Mouse (Mus musculus): ENCODE measurements at regions not wholly inside any gene's neighbourhood (a gene's known extent, or its start where the extent isn't known, plus 50 kb on each side); places are given as distances from the start of the nearest gene placed in this dataset.

DNA sequence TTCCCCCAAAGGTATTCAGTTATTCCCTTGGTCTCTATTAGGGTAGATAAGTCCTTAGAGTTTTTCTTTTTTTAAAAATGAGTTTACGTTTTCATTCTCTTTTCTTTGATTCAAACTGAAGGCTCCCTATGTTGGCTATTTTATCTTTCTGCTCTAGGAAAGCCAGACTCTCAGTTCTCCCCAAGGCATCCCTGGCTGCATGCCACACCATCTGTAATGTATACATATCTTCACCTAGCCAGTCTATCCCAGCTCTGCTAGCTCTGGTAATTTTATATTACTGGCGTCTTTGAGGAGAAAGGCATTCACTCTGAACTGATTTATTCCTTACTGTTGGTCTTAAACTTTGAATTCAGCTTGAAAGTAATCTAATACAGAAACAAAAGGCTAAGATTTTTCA is 65.2 kb upstream of the Cabcoco1 start:
- no peak overlapping the region for H3K9ac ChIP-seq (replicated peaks)
- no peak overlapping the region for H3K27ac ChIP-seq
- H3K27me3 ChIP-seq: no peaks in the 10 kb centered on the region
- no peaks in the 10 kb centered on the region for H3K9me3 ChIP-seq
- no peaks in the 10 kb centered on the region for H3K4me1 ChIP-seq (replicated peaks)
- 72% methylated on average over 2 of the region's 2 CpGs for WGBS
- no peak overlapping the region for H3K4me3 ChIP-seq (replicated peaks)
- ATAC-seq: no peak
- H3K36me3 ChIP-seq: no peaks in the 10 kb centered on the region
- H3K4me2 ChIP-seq (replicated peaks): no peak overlapping the region

DNA sequence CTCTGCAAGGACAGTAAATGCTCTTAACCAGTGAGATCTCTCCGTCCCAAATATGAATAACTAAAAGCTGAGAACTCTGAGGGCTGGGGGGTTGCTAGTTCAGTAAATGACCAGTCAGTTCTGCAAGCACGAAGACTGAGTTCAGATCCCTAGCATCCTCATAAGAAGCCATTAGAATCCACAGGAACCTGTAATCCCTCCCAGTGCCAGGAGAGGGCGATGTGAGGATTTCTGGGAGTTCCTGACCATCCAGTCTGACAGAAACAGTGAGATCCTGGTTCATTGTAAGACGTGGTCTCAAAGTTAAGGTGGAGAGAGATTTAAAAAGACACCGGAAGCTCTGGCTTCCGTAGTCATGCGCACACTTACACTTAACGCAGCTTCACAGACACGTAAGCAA is 70.2 kb upstream of the Cabcoco1 start:
- Histone ChIP-seq H3K9me3 (no peaks in the 10 kb centered on the region), H3K4me2 (replicated peaks) (no peak overlapping the region), H3K27me3 (no peaks in the 10 kb centered on the region), H3K27ac (no peak overlapping the region), H3K4me3 (replicated peaks) (no peak overlapping the region), H3K4me1 (replicated peaks) (no peaks in the 10 kb centered on the region), H3K36me3 (no peaks in the 10 kb centered on the region), H3K9ac (replicated peaks) (no peak overlapping the region)
- WGBS: 77% methylated on average over 9 of the region's 9 CpGs
- no peak for ATAC-seq

DNA sequence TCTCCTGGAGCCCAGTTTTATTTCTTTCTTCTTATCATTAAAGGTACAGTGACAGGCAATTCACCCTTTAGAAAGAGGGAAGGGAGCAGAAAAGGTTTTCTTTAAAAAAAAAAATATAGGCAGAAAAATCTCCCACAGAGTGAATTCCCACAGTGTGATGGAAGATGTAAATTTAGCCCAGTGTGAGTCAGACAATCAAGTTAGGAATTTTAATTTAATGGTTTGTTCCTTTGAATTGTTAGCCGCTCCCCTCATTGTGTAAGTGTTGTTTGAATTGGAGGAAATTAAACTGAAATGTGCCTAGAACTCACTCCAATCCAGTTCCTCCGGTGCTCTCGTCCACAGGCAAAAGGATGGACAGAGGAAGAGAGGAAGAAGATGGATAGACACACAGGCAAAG is 71.0 kb upstream of the Cabcoco1 start:
- no peak for ATAC-seq
- Histone ChIP-seq H3K4me1 (replicated peaks) (no peaks in the 10 kb centered on the region), H3K36me3 (no peaks in the 10 kb centered on the region), H3K4me2 (replicated peaks) (no peak overlapping the region), H3K9me3 (no peaks in the 10 kb centered on the region), H3K27me3 (no peaks in the 10 kb centered on the region), H3K27ac (no peak overlapping the region), H3K4me3 (replicated peaks) (no peak overlapping the region), H3K9ac (replicated peaks) (no peak overlapping the region)
- WGBS: 77% methylated on average over 3 of the region's 3 CpGs

DNA sequence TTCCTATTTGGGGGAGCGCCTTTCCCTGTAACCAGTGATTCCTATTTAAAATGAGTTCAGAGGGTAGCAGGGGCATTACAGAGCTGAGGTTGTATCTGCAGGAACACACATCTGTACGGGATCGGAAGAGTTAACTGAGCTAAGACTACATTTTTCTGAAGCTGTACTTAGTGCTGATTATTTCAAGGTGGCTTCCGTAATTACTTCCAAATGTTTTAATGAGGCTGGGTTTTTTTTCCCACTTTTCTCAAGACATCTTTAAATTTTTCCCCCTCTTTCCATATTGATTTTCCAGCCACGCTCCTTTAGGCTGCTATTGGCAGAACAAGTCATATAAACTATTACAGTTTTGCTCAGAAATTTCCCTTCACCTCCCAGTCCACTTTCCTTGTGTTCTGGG is 82.1 kb upstream of the Cabcoco1 start:
- Histone ChIP-seq H3K27me3 (no peaks in the 10 kb centered on the region), H3K36me3 (no peaks in the 10 kb centered on the region), H3K4me1 (replicated peaks) (no peaks in the 10 kb centered on the region), H3K9ac (replicated peaks) (no peak overlapping the region), H3K4me2 (replicated peaks) (no peak overlapping the region), H3K9me3 (no peaks in the 10 kb centered on the region), H3K4me3 (replicated peaks) (no peak overlapping the region), H3K27ac (no peak overlapping the region)
- ATAC-seq: no peak
- WGBS: 90% methylated on average over 5 of the region's 5 CpGs

DNA sequence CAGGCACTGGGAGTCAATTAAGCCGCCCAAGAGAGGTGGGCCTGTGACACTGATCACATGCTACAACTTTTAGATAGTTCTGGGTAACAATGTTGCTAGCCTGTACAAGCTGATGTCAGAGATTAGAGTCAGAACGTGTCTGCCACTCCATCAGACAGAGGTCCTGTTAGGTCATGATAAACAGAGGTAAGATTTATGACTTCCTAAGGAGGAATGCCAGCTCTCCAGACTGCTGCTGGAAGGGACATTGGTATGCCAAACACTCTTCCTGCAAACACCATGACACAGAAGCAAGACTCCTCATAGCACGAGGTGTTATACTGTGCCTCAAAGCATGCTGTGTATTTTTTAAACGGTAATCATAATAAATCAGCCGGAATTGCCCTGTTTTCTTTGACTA is 83.6 kb upstream of the Cabcoco1 start:
- WGBS: 75% methylated on average over 5 of the region's 5 CpGs
- Histone ChIP-seq H3K9ac (replicated peaks) (no peak overlapping the region), H3K4me1 (replicated peaks) (no peaks in the 10 kb centered on the region), H3K4me3 (replicated peaks) (no peak overlapping the region), H3K36me3 (no peaks in the 10 kb centered on the region), H3K27ac (no peak overlapping the region), H3K27me3 (no peaks in the 10 kb centered on the region), H3K4me2 (replicated peaks) (no peak overlapping the region), H3K9me3 (no peaks in the 10 kb centered on the region)
- no peak for ATAC-seq

DNA sequence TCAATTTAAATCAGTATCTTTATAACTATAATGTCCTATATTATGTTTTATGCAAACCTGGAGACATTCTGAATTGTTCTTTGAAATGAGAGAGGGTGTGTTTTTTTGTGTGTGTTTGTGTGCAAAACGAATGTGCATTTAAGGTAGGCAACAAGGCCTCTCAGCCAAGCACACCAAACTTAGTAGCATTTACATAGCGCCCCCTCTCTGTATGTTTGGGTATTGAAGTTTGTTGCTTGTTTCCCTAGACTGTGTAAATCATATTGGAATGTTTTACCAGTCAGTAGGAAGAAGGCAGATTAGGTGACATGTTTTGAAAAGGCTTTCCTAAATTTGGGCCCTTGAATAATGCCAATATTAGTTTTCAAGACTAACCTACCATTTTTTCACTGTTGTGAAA is 84.1 kb upstream of the Cabcoco1 start:
- Histone ChIP-seq H3K27me3 (no peaks in the 10 kb centered on the region), H3K9ac (replicated peaks) (no peak overlapping the region), H3K4me1 (replicated peaks) (no peaks in the 10 kb centered on the region), H3K4me2 (replicated peaks) (no peak overlapping the region), H3K4me3 (replicated peaks) (no peak overlapping the region), H3K9me3 (no peaks in the 10 kb centered on the region), H3K27ac (no peak overlapping the region), H3K36me3 (no peaks in the 10 kb centered on the region)
- ATAC-seq: no peak
- WGBS: 50% methylated on average over 2 of the region's 2 CpGs

DNA sequence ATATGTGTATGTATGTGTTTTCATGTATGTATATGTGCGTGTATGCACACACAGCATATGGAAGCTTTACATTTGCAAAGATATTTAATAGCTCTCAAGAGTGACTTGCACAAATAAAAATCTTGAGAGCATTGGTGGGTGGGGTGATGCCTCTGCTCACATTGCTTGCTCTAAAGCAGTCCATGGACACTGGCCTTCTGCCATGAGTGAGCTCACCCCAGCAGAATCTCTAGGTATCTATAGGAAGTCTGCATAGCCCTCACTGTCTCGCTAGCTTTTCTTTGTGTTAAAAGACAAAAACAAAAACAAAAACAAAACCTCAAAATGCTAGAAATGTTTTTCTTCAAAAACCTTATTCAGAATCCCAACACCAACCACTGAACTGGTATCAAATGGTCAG is 87.8 kb upstream of the Cabcoco1 start:
- no peaks in the 10 kb centered on the region for H3K9me3 ChIP-seq
- H3K9ac ChIP-seq (replicated peaks): no peak overlapping the region
- no peak for ATAC-seq
- H3K4me2 ChIP-seq (replicated peaks): no peak overlapping the region
- 94% methylated on average over 2 of the region's 2 CpGs for WGBS
- no peak overlapping the region for H3K4me3 ChIP-seq (replicated peaks)
- no peaks in the 10 kb centered on the region for H3K36me3 ChIP-seq
- H3K4me1 ChIP-seq (replicated peaks): no peaks in the 10 kb centered on the region
- no peak overlapping the region for H3K27ac ChIP-seq
- no peaks in the 10 kb centered on the region for H3K27me3 ChIP-seq

DNA sequence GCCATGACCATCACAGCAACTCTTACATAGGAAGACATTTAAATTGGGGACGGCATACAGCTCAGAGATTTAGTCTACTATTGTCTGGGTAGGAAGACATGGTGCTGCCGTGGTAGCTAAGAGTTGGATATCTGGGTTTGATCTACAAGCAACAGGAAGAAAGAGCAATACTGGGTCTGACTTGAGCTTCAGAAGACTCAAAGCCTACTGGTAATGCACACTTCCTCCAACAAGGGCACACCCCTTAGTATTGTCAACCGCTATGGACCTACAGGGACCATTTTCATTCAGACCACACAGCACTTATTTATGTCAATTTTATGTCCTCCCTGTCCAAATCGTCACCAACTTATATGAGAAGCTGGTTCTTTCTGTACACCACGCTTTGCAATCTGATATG is 90.3 kb upstream of the Tmem26 start:
- no peak overlapping the region for H3K4me3 ChIP-seq (replicated peaks)
- H3K36me3 ChIP-seq: no peaks in the 10 kb centered on the region
- ATAC-seq: no peak
- H3K9me3 ChIP-seq: no peaks in the 10 kb centered on the region
- H3K4me2 ChIP-seq (replicated peaks): no peak overlapping the region
- no peak overlapping the region for H3K9ac ChIP-seq (replicated peaks)
- WGBS: 92% methylated on average over 5 of the region's 5 CpGs
- H3K27ac ChIP-seq: no peak overlapping the region
- H3K4me1 ChIP-seq (replicated peaks): no peaks in the 10 kb centered on the region
- no peaks in the 10 kb centered on the region for H3K27me3 ChIP-seq

DNA sequence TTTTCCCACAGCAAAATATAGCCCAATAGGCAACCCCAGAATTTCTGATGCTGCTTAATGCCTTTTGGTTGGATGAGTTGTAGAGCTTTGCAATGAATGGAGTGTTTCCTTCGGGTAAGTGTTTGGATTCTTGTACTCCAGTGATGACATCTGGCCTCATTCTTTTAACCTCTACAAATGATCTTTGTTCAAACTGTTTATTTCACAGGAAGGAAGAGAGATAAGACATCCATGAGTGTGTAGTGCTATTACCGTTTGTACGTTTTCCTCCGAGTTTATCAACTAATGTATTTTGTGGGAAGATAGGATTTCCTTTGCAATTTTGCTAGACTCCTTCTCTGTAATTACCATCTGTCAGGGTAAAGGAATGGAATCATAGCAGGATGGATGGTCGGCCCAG is 70.7 kb upstream of the Tmem26 start:
- no peak for ATAC-seq
- no peaks in the 10 kb centered on the region for H3K36me3 ChIP-seq
- no peaks in the 10 kb centered on the region for H3K27me3 ChIP-seq
- no peak overlapping the region for H3K4me2 ChIP-seq (replicated peaks)
- H3K9me3 ChIP-seq: no peaks in the 10 kb centered on the region
- WGBS: 85% methylated on average over 5 of the region's 5 CpGs
- no peaks in the 10 kb centered on the region for H3K4me1 ChIP-seq (replicated peaks)
- H3K4me3 ChIP-seq (replicated peaks): no peak overlapping the region
- H3K27ac ChIP-seq: no peak overlapping the region
- H3K9ac ChIP-seq (replicated peaks): no peak overlapping the region

DNA sequence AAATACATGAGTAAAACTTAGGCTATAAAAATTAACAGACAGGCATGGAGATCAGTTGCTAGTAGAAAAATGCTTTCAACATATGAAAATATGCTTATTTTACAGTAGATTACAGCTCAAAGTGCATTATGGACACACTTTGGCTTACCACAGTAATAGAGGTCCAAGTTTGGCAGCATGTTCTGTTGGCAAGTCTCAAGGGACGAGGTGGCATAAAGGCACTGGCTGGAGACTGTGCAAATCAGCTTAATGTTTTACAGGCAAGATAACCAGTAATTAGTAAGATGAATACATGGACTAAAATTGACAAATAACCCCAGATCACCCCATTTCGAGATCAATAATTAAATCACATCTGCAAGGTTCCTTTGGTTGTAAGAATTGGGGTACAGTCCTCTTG is 68.0 kb upstream of the Tmem26 start:
- no peak overlapping the region for H3K9ac ChIP-seq (replicated peaks)
- no peak for ATAC-seq
- no peak overlapping the region for H3K4me3 ChIP-seq (replicated peaks)
- H3K27ac ChIP-seq: no peak overlapping the region
- no peaks in the 10 kb centered on the region for H3K4me1 ChIP-seq (replicated peaks)
- H3K4me2 ChIP-seq (replicated peaks): no peak overlapping the region
- no peaks in the 10 kb centered on the region for H3K9me3 ChIP-seq
- WGBS: 84% methylated on average over 2 of the region's 2 CpGs
- H3K36me3 ChIP-seq: no peaks in the 10 kb centered on the region
- no peaks in the 10 kb centered on the region for H3K27me3 ChIP-seq

DNA sequence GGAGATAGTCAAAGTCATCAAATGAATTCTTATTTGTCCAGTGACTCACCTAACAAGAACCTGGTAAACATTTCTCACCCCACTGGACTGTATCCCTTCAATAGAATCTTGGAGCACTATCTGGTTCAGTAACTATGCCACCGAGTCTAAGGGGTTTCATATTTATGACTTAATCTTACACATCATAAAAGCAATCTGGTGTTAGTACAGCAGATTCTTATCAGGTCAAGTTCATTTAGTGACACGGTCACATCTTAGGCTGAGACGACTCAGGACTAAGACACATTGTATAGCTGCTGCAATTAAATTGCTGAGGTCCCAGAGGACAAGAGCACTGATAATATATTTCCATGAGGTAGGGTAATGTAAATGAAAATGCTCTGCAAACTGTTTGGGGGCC is 57.4 kb upstream of the Tmem26 start:
- Histone ChIP-seq H3K4me2 (replicated peaks) (no peak overlapping the region), H3K4me1 (replicated peaks) (peaks cover 7% of the 10 kb centered on the region; the same call in 1 of the 2 replicates), H3K27me3 (no peaks in the 10 kb centered on the region), H3K4me3 (replicated peaks) (no peak overlapping the region), H3K27ac (no peak overlapping the region), H3K9ac (replicated peaks) (no peak overlapping the region), H3K36me3 (no peaks in the 10 kb centered on the region), H3K9me3 (0 out of 2 replicates have a peak, but pooled peaks cover 2% of the 10 kb centered on the region)
- WGBS: 91% methylated on average over 3 of the region's 3 CpGs
- ATAC-seq: no peak

DNA sequence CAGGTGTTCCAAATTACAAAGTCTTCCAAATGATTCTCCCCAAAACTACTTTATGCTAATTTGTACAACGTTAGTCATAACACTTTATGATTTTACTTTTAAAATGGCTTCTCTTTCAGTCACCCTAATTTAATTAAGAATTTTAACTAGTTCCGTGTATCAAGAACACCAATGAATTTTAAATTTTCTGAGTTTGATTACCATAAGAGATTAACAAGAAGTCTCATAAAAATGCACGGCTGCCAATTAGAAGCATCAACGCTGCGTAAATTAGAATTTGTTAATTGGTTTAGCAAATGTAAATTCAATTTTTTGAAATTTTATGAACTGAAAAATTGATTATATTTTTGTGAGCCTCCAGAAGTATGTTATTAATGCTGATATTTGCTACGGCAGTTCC is 54.1 kb upstream of the Tmem26 start:
- no peak for ATAC-seq
- peaks cover 11% of the 10 kb centered on the region for H3K4me1 ChIP-seq (replicated peaks)

DNA sequence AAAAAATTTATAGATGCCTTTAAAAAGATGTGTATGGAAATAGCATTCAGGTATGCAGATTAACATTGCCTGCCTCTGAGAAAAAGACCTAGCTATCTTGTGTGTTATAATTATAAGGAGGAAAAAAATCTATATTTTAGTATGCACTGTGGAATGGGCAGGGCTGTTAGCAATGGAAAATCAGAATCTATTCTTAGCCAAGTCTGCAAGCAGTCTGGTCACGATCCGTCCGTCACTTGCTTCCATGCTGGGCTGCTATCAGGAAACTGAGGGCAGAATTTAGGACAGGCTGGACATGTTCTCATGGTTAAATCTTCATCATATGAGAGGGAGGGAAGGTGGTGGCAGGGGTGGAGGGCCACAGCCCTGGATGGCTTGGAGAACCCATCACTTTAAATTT is 53.5 kb upstream of the Tmem26 start:
- WGBS: 52% methylated on average over 3 of the region's 3 CpGs
- Histone ChIP-seq H3K4me3 (replicated peaks) (no peak overlapping the region), H3K4me2 (replicated peaks) (no peak overlapping the region), H3K9ac (replicated peaks) (no peak overlapping the region), H3K9me3 (0 out of 2 replicates have a peak, but pooled peaks cover 2% of the 10 kb centered on the region), H3K27me3 (no peaks in the 10 kb centered on the region), H3K27ac (no peak overlapping the region), H3K4me1 (replicated peaks) (peaks cover 11% of the 10 kb centered on the region), H3K36me3 (no peaks in the 10 kb centered on the region)
- no peak for ATAC-seq

More for the DNA sequence above, 54.1 kb upstream of the Tmem26 start:
- no peaks in the 10 kb centered on the region for H3K36me3 ChIP-seq
- no peaks in the 10 kb centered on the region for H3K27me3 ChIP-seq
- H3K9me3 ChIP-seq: 0 out of 2 replicates have a peak, but pooled peaks cover 2% of the 10 kb centered on the region
- 83% methylated on average over 6 of the region's 6 CpGs for WGBS
- no peak overlapping the region for H3K4me2 ChIP-seq (replicated peaks)
- no peak overlapping the region for H3K9ac ChIP-seq (replicated peaks)
- no peak overlapping the region for H3K4me3 ChIP-seq (replicated peaks)
- H3K27ac ChIP-seq: no peak overlapping the region

All from midbrain, embryonic 13.5 days (tissue).